Mouse (Mus musculus) embryonic stem cell, embryonic (primary cell): ENCODE measurements at regions not wholly inside any gene's neighbourhood (a gene's known extent, or its start where the extent isn't known, plus 50 kb on each side); places are given as distances from the start of the nearest gene placed in this dataset.
"Not testable (repeated sequence)": the region's sequence is repeated elsewhere in the genome, so short reads cannot be mapped to it uniquely, and the experiment has no call there.

Experiments used
- CTCF ChIA-PET, 4 experiments: fragments of 300-600 bp in 2 of 4; fragments of 350-600 bp in 2 of 4; sonication (Branson Sonifier 250); formaldehyde crosslinking; loops; one replicate each; lab custom pipeline; 2022; ENCODE audit warnings: inconsistent platforms in 2 of 4; lab: Charles Lee
- POLR2A ChIA-PET, 4 experiments: fragments of 300-600 bp in 2 of 4; fragments of 350-600 bp in 2 of 4; sonication (Branson Sonifier 250); formaldehyde crosslinking; loops; one replicate each; lab custom pipeline; 2022; ENCODE audit warnings: antibody characterized with exemption in 4 of 4, inconsistent platforms in 1 of 4; lab: Charles Lee

DNA sequence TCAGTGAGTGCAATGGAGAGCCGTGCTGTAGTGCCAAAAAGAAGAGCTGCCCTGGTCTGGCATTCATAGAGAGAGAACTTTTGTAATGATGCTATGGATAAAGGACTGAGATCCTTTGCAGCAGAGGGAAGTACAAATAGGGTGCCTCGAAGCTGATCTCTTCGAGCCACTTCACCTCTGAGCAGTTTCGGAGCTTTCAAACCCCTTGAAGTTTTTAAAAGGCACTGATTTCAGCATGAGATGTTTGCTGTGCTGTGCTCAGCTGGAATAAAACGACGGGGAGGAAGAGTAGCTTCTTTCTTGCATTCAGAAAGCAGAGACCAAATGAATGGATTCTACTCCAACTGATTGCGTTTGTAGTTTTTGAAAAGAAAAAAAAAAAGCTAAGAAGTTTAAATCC lies 392.5 kb upstream of the Pou3f2 start:
- ChIA-PET POLR2A (interaction anchor here in 1 of 4 experiments (0.9 kb wide), 1 partner anchor 9 kb away, joined by 3 read pairs; no protein-coding TSS in a partner anchor), CTCF (interaction anchor here in 1 of 4 experiments (0.6 to 0.7 kb wide), 2 partner anchors 722 to 784 kb away, joined by 4 read pairs; no protein-coding TSS in a partner anchor)

DNA sequence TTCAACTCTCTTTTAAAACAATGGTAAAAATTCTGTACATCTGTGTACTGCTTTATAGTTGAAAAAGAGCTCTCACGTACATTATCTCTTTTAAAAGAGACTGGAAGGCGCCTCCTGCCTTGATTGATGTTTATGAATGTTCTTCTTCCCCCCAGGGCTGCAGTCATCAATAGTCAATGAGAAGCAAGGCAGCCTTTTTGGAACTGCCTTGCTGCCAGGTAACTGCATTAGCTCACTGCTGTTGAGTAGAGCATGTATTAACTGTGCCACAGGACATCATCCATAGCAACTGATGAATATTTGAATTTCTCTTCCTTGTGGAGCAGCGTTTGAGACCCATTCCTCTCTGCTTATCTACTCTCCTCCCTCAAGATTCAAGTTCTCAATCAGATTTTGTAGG lies 387.2 kb upstream of the Pou3f2 start:
- POLR2A ChIA-PET, result no interaction called here
- CTCF ChIA-PET, result no interaction called here

DNA sequence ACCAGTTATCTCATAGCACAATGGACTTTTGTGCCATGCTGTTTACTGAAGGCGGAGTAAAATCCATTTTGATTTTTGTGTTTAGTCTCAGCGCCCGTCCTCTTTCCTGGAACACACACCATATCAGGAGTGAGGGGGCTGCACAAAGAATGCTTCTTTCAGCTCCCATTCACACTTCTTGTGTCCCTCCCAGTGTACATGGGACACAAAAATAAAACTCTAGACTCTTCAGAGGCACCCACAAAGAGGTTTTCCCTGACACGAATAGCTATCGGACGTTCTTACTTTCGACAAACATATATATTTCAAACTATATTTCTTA lies 347.9 kb upstream of the Pou3f2 start:
- ChIA-PET POLR2A (no interaction called here), CTCF (no interaction called here)

DNA sequence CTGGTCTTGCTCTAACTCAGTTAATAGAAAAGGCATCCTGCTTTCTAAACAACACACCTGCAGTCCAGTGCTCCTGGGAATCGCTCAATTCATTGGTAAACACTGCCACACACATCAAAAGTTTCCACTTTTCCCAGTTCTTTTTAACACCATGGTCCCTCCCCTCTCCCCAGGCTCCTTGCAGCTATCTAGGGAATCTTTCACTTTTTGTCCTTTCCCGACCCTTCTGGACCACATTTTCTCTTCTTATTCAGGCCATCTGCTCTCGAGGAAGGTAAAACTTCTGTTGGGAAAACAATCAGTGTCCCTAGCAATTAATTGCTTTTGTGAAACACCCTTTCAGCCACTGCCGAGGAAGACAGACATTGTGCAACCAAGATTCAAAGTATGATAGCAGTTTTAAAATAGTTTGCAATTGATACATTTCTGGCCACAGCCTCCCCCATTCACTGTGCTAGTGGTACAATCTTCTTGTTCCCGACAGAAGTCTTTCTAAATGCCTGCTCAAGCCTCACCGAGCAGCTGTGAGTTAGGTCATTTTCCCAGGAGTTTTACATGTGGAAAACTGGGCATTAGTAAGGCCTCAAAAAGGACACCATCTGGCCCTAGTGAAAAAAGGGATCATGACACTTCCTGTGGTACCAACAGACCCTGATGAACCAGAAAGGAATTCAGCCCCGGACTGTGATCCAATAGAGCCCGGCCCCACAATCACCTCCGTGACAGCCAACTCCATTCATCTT lies 347.4 kb upstream of the Pou3f2 start:
- ChIA-PET CTCF (no interaction called here), POLR2A (interaction anchor here in 1 of 4 experiments (0.7 kb wide), 1 partner anchor 307 kb away, joined by 3 read pairs; no protein-coding TSS in a partner anchor)

DNA sequence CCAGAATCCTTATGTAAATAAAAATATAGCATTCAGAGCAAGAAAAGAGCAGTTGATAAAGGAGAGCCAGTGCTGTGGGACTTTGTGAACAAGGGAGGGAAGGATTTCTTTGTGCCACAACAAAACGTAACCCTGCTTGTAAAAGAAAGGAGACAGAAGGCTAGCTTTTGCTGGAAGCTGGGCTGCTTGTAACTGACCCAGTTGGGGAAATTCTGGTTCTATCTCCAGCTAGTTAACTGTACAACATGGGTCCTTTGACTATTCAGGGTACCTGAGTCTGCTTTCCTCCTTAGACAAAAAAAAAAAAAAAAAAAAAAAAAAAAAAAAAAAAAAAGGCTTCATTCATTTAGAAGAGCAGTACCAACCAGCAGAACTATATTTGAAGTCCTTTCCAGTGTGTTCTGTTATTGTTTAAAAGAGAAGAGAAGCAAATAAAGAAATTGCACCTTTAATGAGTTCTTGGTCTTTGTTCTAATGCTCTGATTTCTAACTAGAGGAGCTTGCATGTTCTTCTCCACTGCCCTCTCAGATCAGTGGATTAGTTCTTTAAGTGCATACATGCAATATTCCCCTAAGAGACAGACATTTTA lies 345.8 kb upstream of the Pou3f2 start:
- ChIA-PET POLR2A (interaction anchor here in 1 of 4 experiments (0.7 kb wide), 2 partner anchors 13 to 441 kb away, joined by 3 to 4 read pairs; no protein-coding TSS in a partner anchor), CTCF (no interaction called here)

DNA sequence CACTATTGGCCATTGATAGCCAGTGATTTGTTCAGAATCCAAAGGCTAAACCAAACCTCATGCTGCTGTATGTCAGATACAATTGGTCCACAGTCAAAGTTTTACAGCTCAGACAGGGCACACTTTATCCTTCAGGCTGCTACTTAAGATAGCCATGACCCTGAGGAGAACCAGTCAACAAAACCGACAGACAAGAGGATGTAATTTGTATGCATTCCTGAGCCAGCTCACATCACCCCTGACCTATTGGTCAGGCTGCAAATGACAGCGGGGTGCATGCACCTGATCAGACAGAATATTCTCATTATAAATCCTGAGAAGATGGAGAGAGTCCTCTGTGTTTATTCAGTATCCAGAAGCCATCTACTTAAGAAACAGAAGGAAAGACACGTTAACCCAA lies 315.5 kb upstream of the Pou3f2 start:
- POLR2A ChIA-PET, result no interaction called here
- CTCF ChIA-PET, result no interaction called here

DNA sequence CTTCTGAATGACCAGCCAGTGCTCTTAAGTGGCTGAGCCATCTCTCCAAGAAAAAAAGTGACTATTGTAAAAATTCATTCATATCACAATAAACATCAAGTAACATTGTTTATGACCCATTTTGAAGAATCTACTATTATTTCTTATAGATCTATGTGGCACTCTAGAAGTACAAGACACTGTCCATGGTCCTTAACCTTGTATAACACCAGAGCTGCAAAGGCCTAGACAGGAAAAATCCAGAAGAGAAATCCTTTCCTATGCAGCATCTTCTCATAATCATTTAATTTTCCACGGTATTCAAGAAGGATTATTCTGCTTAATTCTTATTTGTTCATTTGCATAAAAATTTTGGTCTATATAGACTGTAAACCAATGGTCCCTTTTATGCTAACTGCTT lies 304.7 kb upstream of the Pou3f2 start:
- ChIA-PET CTCF (no interaction called here), POLR2A (no interaction called here)

DNA sequence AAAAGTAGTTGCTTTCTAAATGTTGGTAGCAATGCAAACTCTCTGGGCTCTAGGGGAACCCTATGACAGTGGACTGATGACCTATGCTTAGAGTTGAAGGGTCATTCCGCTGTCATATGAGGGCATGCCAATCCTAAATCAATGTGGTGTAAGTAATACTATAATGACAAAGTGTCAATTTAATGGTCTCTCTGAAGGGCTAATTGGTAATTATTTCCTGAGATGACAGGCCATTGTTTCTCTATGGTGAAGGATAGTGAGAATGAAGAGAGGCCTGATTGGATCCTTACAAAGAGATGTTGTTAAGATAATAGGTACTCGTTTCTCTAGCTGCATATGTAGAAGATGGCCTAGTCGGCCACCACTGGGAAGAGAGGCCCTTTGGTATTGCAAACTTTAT lies 299.7 kb upstream of the Pou3f2 start:
- CTCF ChIA-PET, result no interaction called here
- POLR2A ChIA-PET, result no interaction called here

DNA sequence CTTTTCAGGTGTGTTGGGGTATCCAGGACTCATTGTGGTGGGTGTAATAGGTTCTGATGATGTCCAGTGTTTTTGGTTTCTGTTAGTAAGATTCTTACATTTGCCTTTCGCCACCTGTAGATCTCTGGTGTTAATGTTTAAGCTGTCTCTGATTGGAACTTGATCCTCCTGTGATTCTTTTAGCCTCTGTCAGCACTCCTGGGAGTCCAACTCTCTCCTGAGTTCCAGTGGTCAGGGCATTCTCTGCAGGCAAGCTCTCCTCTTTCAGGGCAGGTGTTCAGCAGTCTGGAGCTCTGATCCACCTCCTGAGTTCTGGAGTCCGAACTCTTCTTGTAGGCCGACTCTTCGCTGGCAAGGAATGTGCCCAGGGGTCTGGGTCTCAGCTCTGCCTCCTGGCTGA lies 274.9 kb upstream of the Pou3f2 start:
- CTCF ChIA-PET, POLR2A ChIA-PET: not testable (repeated sequence)
